Mouse (Mus musculus) lung, adult 18-20 months (tissue): ENCODE measurements around the gene Ipcef1.
"Not testable (repeated sequence)": the region's sequence is repeated elsewhere in the genome, so short reads cannot be mapped to it uniquely, and the experiment has no call there.

Experiments
- DNase-seq, 2 experiments: peaks; one replicate each; pipeline ENCODE4 v3.0.0; 2022; ENCODE audit warnings: mixed read lengths in 2 of 2

Gene Ipcef1

GRCm38 (mm10) chr10:7033459-7033858, 18.8 kb downstream of the Ipcef1 start:
- DNase-seq, result no peak

GRCm38 (mm10) chr10:7025028-7025427, 27.2 kb downstream of the Ipcef1 start:
- DNase-seq, result no peak

- no peak for DNase-seq
Measured at GRCm38 (mm10) chr10:7020551-7020950, 31.7 kb downstream of the Ipcef1 start.

- no peak for DNase-seq
Measured at GRCm38 (mm10) chr10:7019781-7020386, 32.4 kb downstream of the Ipcef1 start.

- no peak for DNase-seq
Measured at GRCm38 (mm10) chr10:7015199-7015598, 37.1 kb downstream of the Ipcef1 start.

GRCm38 (mm10) chr10:7010543-7010942, 41.7 kb downstream of the Ipcef1 start:
- no peak for DNase-seq

GRCm38 (mm10) chr10:7004980-7005538, 47.2 kb downstream of the Ipcef1 start:
- no peak for DNase-seq

- not testable (repeated sequence) for DNase-seq
Measured at GRCm38 (mm10) chr10:7003898-7004297, 48.4 kb downstream of the Ipcef1 start.

- DNase-seq, result no peak
Measured at GRCm38 (mm10) chr10:6999355-6999754, 52.9 kb downstream of the Ipcef1 start.

- DNase-seq, result no peak
Measured at GRCm38 (mm10) chr10:6998576-6999250, 53.6 kb downstream of the Ipcef1 start.

- no peak for DNase-seq
Measured at GRCm38 (mm10) chr10:6996895-6997294, 55.4 kb downstream of the Ipcef1 start.

- no peak for DNase-seq
Measured at GRCm38 (mm10) chr10:6988555-6988954, 63.7 kb downstream of the Ipcef1 start.

- DNase-seq, result no peak
Measured at GRCm38 (mm10) chr10:6987399-6988098, 64.7 kb downstream of the Ipcef1 start.

GRCm38 (mm10) chr10:6986246-6986645, 66.0 kb downstream of the Ipcef1 start:
- no peak for DNase-seq

- no peak for DNase-seq
Measured at GRCm38 (mm10) chr10:6983431-6983830, 68.8 kb downstream of the Ipcef1 start.

GRCm38 (mm10) chr10:6982751-6983151, 69.5 kb downstream of the Ipcef1 start:
- DNase-seq, result no peak

GRCm38 (mm10) chr10:6980236-6980635, 72.0 kb downstream of the Ipcef1 start:
- DNase-seq, result no peak

- no peak for DNase-seq
Measured at GRCm38 (mm10) chr10:6979789-6980188, 72.5 kb downstream of the Ipcef1 start.

GRCm38 (mm10) chr10:6979216-6979615, 73.1 kb downstream of the Ipcef1 start:
- no peak for DNase-seq

GRCm38 (mm10) chr10:6978733-6979132, 73.5 kb downstream of the Ipcef1 start:
- no peak for DNase-seq

- no peak for DNase-seq
Measured at GRCm38 (mm10) chr10:6977843-6978242, 74.4 kb downstream of the Ipcef1 start.

- no peak for DNase-seq
Measured at GRCm38 (mm10) chr10:6968334-6968733, 83.9 kb downstream of the Ipcef1 start.

- no peak for DNase-seq
Measured at GRCm38 (mm10) chr10:6967588-6968242, 84.6 kb downstream of the Ipcef1 start.
